Mouse (Mus musculus): Measurements from ENCODE around the gene Snrpa1. TPM values are rescaled to one million over a fixed set of nuclear protein-coding genes. Genes with fewer than 3 reads are reported as not detected.
A peak's percentile ranks its signal among the peaks of the same experiment; 100 is the strongest.

Gene Snrpa1
- polyA plus RNA-seq, 1 experiment from 2014 or later, result 77.3 TPM

DNA sequence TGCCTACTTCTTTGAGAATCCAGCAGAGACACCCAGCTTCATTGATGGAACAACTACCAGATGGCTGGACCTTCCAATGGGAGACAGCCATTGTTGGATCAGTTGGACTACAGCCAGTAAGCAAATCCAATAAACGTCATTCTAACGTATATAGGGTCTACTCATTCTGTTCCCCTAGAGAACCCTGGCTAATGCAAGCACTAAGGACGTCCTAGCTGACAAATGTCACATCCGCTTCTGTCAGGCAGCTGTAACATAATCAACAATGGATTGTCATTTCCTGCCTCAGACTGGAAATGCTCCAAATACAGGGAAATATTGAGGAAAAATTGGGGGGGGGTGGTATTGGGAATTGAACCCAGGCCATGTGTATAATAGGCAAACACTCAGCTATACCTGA is 47.0 kb downstream of the Snrpa1 start:
- Histone ChIP-seq H3K9me3 (replicated peaks) (no peaks in the 10 kb centered on the region), H3K36me3 (replicated peaks) (no peaks in the 10 kb centered on the region), H3K4me3 (replicated peaks) (no peak overlapping the region), H3K4me2 (no peak overlapping the region), H3K27ac (replicated peaks) (no peak overlapping the region), H3K4me1 (replicated peaks) (peaks cover 20% of the 10 kb centered on the region), H3K9ac (no peak overlapping the region), H3K27me3 (peaks cover 14% of the 10 kb centered on the region)
- 53% methylated on average over 4 of the region's 4 CpGs for WGBS (ENCODE audit: insufficient replicate concordance)
- ATAC-seq (ENCODE audit: insufficient read depth), result no peak

DNA sequence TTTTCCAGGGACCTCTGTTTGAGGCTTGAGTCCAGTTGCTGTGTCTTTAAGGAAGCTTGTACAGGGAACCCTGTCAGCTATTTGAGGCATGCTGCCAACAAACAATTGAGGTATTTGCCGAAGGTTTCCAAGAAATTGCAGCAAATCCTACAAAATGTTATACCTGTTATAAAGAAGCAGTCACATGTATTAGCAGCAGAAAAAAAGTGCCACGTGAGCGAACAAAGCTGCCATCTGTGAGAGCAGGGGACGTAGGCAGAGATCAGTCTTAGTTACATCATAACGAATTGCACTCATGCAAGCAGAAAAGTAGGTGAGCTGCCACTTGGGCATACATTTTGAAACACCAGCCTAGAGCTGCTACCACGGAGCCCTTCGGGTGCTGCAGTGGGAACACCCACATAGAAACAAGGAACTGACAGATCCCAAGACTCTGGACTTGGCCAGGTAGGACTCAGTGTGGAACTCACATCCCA is 47.8 kb downstream of the Snrpa1 start:
- Histone ChIP-seq H3K36me3 (replicated peaks) (no peaks in the 10 kb centered on the region), H3K4me2 (no peak overlapping the region), H3K27me3 (peaks cover 14% of the 10 kb centered on the region), H3K9ac (no peak overlapping the region), H3K4me1 (replicated peaks) (peaks cover 27% of the 10 kb centered on the region), H3K9me3 (replicated peaks) (no peaks in the 10 kb centered on the region), H3K27ac (replicated peaks) (no peak overlapping the region), H3K4me3 (replicated peaks) (no peak overlapping the region)
- WGBS (ENCODE audit: insufficient replicate concordance), result 60% methylated on average over 7 of the region's 7 CpGs
- ATAC-seq (ENCODE audit: insufficient read depth), result no peak

DNA sequence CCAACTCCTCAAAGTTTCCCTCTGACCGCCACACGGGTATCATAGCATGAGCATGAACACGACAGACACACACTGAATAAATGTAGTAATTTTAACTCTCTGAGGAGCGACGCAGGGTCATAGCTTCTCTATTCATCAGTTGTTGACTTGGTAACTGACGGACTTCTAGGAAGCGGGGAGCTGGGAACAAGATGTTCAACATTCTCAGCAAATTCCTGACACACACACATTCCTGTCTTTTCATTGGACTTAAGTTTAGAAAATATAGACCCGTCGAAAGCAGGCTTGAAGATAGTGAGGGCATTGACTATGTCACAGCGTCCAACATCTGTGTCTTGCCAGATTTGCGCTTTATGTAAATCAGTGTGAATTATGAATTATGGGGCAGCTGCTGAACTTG is 48.4 kb downstream of the Snrpa1 start:
- Histone ChIP-seq H3K9ac (no peak overlapping the region), H3K27me3 (peaks cover 14% of the 10 kb centered on the region), H3K4me3 (replicated peaks) (no peak overlapping the region), H3K9me3 (replicated peaks) (no peaks in the 10 kb centered on the region), H3K27ac (replicated peaks) (no peak overlapping the region), H3K4me2 (no peak overlapping the region), H3K36me3 (replicated peaks) (no peaks in the 10 kb centered on the region), H3K4me1 (replicated peaks) (peaks cover 33% of the 10 kb centered on the region)
- 73% methylated on average over 11 of the region's 11 CpGs for WGBS (ENCODE audit: insufficient replicate concordance)
- ATAC-seq (ENCODE audit: insufficient read depth), result no peak

DNA sequence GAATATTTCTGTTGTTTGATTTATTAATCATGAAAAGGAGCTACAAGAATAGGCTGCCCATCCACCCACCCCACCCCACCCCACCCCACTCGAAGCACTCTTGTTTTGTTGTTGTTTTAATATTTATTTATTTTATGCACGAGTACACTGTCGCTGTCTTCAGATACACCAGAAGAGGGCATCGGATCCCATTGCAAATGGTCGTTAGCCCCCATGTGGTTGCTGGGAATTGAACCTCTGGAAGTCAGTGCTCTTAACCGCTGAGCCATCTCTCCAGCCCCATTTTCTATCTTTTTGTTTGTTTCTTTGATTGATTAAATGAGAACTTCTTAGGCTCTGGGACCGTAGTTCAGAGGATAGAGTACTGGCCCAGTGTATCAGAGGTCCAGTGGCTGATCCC is 49.1 kb downstream of the Snrpa1 start:
- Histone ChIP-seq H3K9me3 (replicated peaks) (no peaks in the 10 kb centered on the region), H3K27me3 (peaks cover 14% of the 10 kb centered on the region), H3K36me3 (replicated peaks) (no peaks in the 10 kb centered on the region), H3K9ac (no peak overlapping the region), H3K4me2 (peak overlapping the region; percentile 99), H3K27ac (replicated peaks) (no peak overlapping the region), H3K4me1 (replicated peaks) (peaks cover 39% of the 10 kb centered on the region), H3K4me3 (replicated peaks) (no peak overlapping the region)
- no peak for ATAC-seq (ENCODE audit: insufficient read depth)
- 12% methylated on average over 7 of the region's 7 CpGs for WGBS (ENCODE audit: insufficient replicate concordance)

DNA sequence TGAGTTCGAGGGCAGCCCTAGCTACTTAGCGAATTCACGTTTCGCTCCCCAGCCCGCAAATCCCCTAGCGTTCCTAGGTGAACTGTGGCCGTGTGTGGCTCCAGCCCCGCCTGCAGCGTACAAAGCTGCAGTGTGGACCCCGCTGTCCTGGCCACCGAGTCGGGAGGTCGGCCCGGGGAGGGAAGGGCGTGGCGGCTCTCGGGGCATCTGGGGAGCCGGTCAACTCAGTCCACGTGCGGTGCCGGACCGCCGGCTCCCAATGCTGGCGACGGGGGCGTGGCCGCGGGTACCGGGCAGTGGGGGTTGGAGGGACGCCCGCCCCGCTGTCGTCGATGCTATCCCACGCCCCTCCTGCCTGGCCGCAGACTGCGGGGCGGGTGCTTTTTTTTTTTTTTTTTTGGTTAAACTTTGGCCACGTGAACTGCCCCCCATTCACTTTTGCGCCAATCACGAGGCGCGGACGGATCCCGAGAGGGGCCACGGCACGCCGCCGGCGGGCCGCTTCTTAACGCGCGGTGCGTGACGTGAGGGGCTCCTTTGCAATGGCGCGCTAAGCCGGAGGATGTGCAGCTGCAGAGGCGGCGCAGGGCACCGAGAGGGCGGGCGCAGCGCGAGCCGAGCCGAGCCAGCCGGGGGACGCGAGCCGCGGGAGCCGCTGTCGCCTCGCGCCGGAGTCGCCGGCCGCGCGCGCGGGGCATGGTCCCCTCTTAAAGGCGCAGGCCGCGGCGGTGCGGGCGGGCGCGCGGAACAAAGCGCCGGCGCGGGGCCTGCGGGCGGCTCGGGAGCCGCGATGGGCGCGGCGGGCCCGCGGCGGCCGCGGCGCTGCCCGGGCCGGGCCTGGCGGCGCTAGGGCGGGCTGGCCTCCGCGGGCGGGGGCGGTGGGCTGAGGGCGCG is 50.4 kb downstream of the Snrpa1 start, which contains the start of gene Chsy1:
Gene Chsy1, plus strand, starts transcription at position 555 of the 894 bp plus-strand sequence.
- H3K27ac ChIP-seq (replicated peaks), result peak within 1 kb of the TSS; percentile 85
- H3K36me3 ChIP-seq (replicated peaks), result no peaks in the 10 kb centered on the region
- H3K4me2 ChIP-seq, result peak within 1 kb of the TSS; percentile 99
- no peaks in the 10 kb centered on the region for H3K9me3 ChIP-seq (replicated peaks)
- ATAC-seq (ENCODE audit: insufficient read depth), result peak; percentile 65
- H3K9ac ChIP-seq, result peak within 1 kb of the TSS; percentile 78
- peak within 1 kb of the TSS; percentile 78 for H3K4me3 ChIP-seq (replicated peaks)
- WGBS (ENCODE audit: insufficient replicate concordance), result under 1% methylated on average over 111 of the region's 123 CpGs
- peaks cover 14% of the 10 kb centered on the region for H3K27me3 ChIP-seq
- H3K4me1 ChIP-seq (replicated peaks), result peaks cover 49% of the 10 kb centered on the region

DNA sequence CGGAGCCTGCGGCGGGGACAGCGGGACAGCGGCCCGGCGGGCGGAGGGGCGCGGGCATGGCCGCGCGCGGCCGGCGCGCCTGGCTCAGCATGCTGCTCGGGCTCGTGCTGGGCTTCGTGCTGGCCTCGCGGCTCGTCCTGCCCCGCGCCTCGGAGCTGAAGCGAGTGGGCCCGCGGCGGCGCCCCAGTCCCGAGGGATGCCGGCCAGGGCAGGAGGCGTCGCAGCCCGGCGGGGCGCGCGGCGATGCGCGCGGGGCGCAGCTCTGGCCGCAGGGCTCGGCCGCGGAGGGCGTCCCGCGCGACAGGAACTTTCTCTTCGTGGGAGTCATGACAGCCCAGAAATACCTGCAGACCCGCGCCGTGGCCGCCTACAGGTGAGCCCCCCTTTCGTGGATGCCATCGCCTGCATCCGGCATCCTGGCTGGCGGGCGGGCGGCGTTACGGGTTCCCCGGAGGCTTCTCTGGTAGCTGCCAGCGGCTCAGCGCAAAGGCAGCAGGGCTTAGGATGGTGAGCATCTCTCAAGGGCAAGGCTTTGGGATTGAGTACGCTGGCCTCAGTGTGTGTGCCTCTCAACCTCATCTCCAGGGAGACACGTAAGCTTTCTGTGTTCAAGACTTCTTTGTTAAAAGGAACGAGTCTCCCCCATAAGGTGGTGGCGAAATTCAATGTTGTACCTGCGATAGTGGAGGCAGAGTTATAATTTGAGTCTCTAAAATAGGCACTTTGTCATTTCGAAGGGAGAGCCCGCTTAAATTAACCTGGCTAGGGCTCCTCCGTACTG is 51.2 kb downstream of the Snrpa1 start:
- no peaks in the 10 kb centered on the region for H3K9me3 ChIP-seq (replicated peaks)
- peaks cover 58% of the 10 kb centered on the region for H3K4me1 ChIP-seq (replicated peaks)
- no peaks in the 10 kb centered on the region for H3K36me3 ChIP-seq (replicated peaks)
- H3K27me3 ChIP-seq, result peaks cover 14% of the 10 kb centered on the region
- peak overlapping the region; percentile 99 for H3K4me2 ChIP-seq
- H3K27ac ChIP-seq (replicated peaks), result peak overlapping the region; percentile 85
- peak overlapping the region; percentile 78 for H3K9ac ChIP-seq
- peak overlapping the region; percentile 78 for H3K4me3 ChIP-seq (replicated peaks)
- WGBS (ENCODE audit: insufficient replicate concordance), result under 1% methylated on average over 73 of the region's 77 CpGs
- ATAC-seq (ENCODE audit: insufficient read depth), result peak; percentile 46

DNA sequence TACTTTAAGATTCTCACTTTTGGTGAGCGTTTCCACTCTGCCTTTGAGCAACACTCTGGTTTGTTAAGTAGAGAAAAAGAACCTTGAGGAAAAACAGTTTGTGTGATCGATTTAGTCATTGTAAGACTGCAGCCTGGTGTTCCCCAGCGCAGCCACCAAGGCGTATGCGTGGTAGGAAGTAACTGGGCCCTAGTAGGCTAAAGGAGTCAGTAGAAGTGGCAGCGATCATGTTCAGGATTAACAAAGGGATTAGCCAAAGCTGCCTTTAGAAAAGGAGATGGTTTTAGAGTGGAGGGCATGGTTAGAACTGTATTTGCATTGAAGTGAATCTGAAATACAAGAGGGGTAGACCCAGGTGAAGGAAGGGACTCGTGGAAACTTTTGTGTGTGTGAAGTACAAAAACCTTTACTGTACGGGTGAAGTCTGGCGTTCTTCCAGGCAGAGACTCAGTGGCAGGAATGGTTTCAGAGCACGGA is 51.9 kb downstream of the Snrpa1 start:
- Histone ChIP-seq H3K9me3 (replicated peaks) (no peaks in the 10 kb centered on the region), H3K4me3 (replicated peaks) (peak overlapping the region; percentile 78), H3K27ac (replicated peaks) (peak overlapping the region; percentile 85), H3K36me3 (replicated peaks) (no peaks in the 10 kb centered on the region), H3K27me3 (peaks cover 14% of the 10 kb centered on the region), H3K9ac (peak overlapping the region; percentile 78), H3K4me2 (peak overlapping the region; percentile 99), H3K4me1 (replicated peaks) (peaks cover 64% of the 10 kb centered on the region)
- WGBS (ENCODE audit: insufficient replicate concordance), result 9% methylated on average over 10 of the region's 10 CpGs
- no peak for ATAC-seq (ENCODE audit: insufficient read depth)

DNA sequence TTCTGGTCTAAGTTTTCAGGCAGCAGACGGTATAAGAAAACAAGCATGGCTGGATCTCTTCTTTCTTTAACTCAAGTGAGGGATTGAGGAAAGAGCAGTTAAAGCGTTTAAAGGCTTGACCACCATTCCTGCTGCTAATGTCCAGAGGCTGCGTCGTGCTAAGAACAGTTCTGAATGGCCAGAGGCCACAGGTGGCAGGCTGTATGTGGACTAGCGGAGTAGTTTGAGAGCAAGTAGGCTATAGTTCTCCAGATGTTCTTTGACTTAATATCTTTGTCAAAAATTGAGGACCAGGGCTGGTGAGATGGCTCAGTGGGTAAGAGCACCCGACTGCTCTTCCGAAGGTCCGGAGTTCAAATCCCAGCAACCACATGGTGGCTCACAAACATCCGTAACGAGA is 52.4 kb downstream of the Snrpa1 start:
- H3K4me1 ChIP-seq (replicated peaks), result peaks cover 69% of the 10 kb centered on the region
- 69% methylated on average over 10 of the region's 10 CpGs for WGBS (ENCODE audit: insufficient replicate concordance)

DNA sequence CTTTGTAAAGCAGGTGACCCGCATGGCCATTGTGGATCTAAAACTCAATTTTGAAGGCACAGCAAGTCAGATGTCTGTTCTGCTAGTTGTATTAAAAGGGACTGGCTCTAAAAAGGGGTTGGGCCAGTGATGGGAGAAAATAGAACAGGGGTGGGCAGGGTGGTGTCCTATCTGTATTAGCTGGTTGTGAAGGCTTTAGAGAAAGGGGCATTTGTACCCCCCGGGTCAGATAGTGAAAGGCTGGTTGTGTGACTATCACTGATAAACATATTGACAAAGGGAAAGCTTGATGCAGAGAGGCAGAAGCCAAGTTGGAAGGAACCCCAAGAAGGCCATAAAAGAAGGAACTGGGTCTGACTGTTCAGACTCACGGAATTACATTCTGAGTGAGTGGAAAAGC is 54.8 kb downstream of the Snrpa1 start:
- Histone ChIP-seq H3K27ac (replicated peaks) (peak overlapping the region; percentile 80), H3K9me3 (replicated peaks) (no peaks in the 10 kb centered on the region), H3K27me3 (no peaks in the 10 kb centered on the region), H3K36me3 (replicated peaks) (no peaks in the 10 kb centered on the region), H3K4me1 (replicated peaks) (peaks cover 88% of the 10 kb centered on the region), H3K4me2 (peak overlapping the region; percentile 99), H3K9ac (peak overlapping the region; percentile 45; the same call in 1 of the 2 replicates), H3K4me3 (replicated peaks) (peak overlapping the region; percentile 30)
- peak; percentile 67 for ATAC-seq (ENCODE audit: insufficient read depth)
- WGBS (ENCODE audit: insufficient replicate concordance), result 31% methylated on average over 3 of the region's 3 CpGs

More for the DNA sequence above, 52.4 kb downstream of the Snrpa1 start:
- Histone ChIP-seq H3K9ac (peak overlapping the region; percentile 78), H3K4me2 (peak overlapping the region; percentile 99), H3K4me3 (replicated peaks) (peak overlapping the region; percentile 78), H3K27me3 (peaks cover 14% of the 10 kb centered on the region), H3K36me3 (replicated peaks) (no peaks in the 10 kb centered on the region), H3K27ac (replicated peaks) (peak overlapping the region; percentile 85), H3K9me3 (replicated peaks) (no peaks in the 10 kb centered on the region)
- no peak for ATAC-seq (ENCODE audit: insufficient read depth)

DNA sequence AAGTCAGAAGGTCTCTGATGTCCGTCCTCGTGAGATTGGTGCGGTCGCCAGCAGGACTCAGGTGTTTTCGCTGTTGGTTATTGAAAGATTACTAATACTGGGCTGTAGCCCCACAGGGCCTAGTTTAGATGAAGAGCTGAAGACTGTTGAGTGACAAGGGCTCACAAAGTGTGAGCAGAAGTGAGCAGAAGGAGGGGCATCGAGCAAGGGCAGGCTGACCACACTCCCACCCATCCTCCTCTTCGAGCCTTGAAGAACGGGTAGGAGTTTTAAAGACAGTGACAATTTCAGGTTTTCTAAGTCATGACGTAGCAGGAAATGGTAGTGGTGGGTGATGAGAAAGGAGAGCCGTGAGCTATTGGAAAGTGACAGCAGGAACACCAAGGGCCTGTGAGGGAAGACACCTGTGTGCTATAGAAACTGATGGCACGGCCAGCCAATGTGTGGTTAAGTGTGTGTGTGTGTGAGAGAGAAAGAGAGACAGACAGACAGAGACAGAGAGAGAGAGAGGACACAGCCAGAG is 57.1 kb downstream of the Snrpa1 start:
- Histone ChIP-seq H3K9me3 (replicated peaks) (no peaks in the 10 kb centered on the region), H3K27ac (replicated peaks) (peak overlapping the region; percentile 49; the same call in 1 of the 2 replicates), H3K4me3 (replicated peaks) (peak overlapping the region; percentile 24; the same call in 1 of the 2 replicates), H3K9ac (peak overlapping the region; percentile 14; the same call in 1 of the 2 replicates), H3K36me3 (replicated peaks) (no peaks in the 10 kb centered on the region), H3K4me2 (peak overlapping the region; percentile 57), H3K4me1 (replicated peaks) (peaks cover 92% of the 10 kb centered on the region), H3K27me3 (no peaks in the 10 kb centered on the region)
- 44% methylated on average over 11 of the region's 11 CpGs for WGBS (ENCODE audit: insufficient replicate concordance)
- ATAC-seq (ENCODE audit: insufficient read depth), result no peak
